Mouse (Mus musculus) limb, embryonic 11.5 days (tissue): ENCODE measurements around the gene Cd3eap. TPM values are rescaled to one million over a fixed set of nuclear protein-coding genes. Genes with fewer than 3 reads are reported as not detected.

Experiments
- ATAC-seq: fragments of 200-750 bp; cut with Nextera tagmentation; 2 replicates; pipeline ENCODE4 v1.8.0; 2017; ENCODE audit warnings: low read depth; ENCODE audit not compliant: insufficient number of reproducible peaks, low FRiP score, low TSS enrichment
- DNase-seq: peaks from one replicate; pipeline ENCODE4 v3.0.0-alpha.2; 2015; ENCODE audit warnings: low spot score
- H3K27ac ChIP-seq: fragments of 300-500 bp; sonication (generic); replicated peaks from 2 replicates; pipeline ENCODE4 v1.5.1; 2014; ENCODE audit warnings: low read depth, mild to moderate bottlenecking, low read length
- H3K27me3 ChIP-seq: fragments of 300-500 bp; sonication (generic); 2 replicates; pipeline ENCODE4 v1.6.1; 2014; ENCODE audit warnings: mild to moderate bottlenecking, low read length, mixed read lengths; ENCODE audit not compliant: control insufficient read depth, insufficient read depth
- H3K36me3 ChIP-seq: fragments of 300-500 bp; sonication (generic); 2 replicates; pipeline ENCODE4 v1.6.1; 2014; ENCODE audit warnings: mild to moderate bottlenecking, low read length, moderate library complexity, mixed read lengths; ENCODE audit not compliant: control insufficient read depth, insufficient read depth
- H3K4me1 ChIP-seq: fragments of 300-500 bp; sonication (generic); 2 replicates; pipeline ENCODE4 v1.6.1; 2014; ENCODE audit warnings: low read length, mixed read lengths; ENCODE audit not compliant: control insufficient read depth, insufficient read depth
- H3K4me2 ChIP-seq: fragments of 300-500 bp; sonication (generic); 2 replicates; pipeline ENCODE4 v1.6.1; 2014; ENCODE audit warnings: low read depth, mild to moderate bottlenecking, moderate library complexity; ENCODE audit not compliant: severe bottlenecking
- H3K4me3 ChIP-seq: fragments of 300-500 bp; sonication (generic); 2 replicates; pipeline ENCODE4 v1.5.1; 2014; ENCODE audit warnings: low read depth, low read length
- H3K9ac ChIP-seq: fragments of 300-500 bp; sonication (generic); 2 replicates; pipeline ENCODE4 v1.6.1; 2014; ENCODE audit warnings: mild to moderate bottlenecking, low read length
- H3K9me3 ChIP-seq: fragments of 300-500 bp; sonication (generic); 2 replicates; pipeline ENCODE4 v1.6.1; 2016; ENCODE audit warnings: low read length; ENCODE audit not compliant: control insufficient read depth
- WGBS: fragments of 180-500 bp; shearing (Covaris S2); extraction: QIAGEN DNeasy Blood & Tissue Kit; methylation state at CpG from one replicate; pipeline ENCODE4 v1.1.7; 2014; 5-methylcytosine and 5-hydroxymethylcytosine counted together
- polyA plus RNA-seq: library from polyadenylated mRNA; unstranded; fragments of >200 nt; fragmentation: Nextera tagmentation; extraction: Ambion mirVana; gene quantifications from 2 replicates; pipeline ENCODE4 v1.2.1, GENCODE M21; 2014

Gene Cd3eap
- polyA plus RNA-seq, 1 experiment from 2014 or later: 21.1 TPM

DNA sequence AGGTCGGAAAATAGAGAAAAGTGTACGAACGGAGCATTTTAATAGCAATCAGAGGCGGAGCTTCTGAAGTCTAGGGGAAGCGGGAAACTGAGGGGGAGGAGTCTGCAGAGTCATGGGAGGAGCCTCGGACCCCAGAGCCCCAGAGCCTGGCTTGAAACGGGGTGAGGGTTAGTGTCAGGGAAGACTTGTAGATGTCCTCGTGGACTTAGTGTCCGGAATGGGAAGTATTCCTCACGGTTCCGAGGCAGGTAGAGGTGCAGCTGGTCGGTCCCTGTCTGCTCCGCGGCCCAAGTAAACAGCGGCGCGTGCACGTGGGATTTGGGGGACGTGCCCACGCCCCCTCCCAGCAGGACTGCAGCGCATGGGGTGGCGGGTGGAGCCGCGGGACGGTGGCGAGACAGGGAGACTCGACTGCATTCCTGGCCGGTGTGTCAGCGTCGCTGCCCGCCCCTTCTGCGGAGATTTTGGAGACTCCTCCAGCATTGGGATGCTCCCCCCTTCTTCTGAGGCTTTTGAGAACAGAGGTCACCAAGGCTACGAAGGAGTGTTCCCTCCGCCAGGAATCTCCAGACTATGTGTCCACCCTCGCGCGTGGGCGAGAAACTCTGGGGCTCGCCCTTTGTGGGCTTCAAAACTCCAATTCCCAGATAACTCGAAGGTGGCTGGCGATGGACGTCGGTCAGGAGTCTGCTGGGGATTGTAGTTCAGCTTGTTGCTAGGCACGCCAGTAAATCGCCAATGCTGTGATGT, 784 bp upstream of the Cd3eap start:
- 0 out of 2 replicates have a peak overlapping the region, but pooled peaks have one; percentile 9 for H3K27ac ChIP-seq
- H3K36me3 ChIP-seq: peaks cover 5% of the 10 kb centered on the region; the same call in 1 of the 2 replicates
- H3K4me1 ChIP-seq: peaks cover 13% of the 10 kb centered on the region
- ATAC-seq (peak; percentile 78; the same call in 1 of the 2 replicates), DNase-seq (peak; percentile 84)
- H3K27me3 ChIP-seq: 0 out of 2 replicates have a peak, but pooled peaks cover 2% of the 10 kb centered on the region
- under 1% methylated on average over 44 of the region's 45 CpGs for WGBS
- peak overlapping the region; percentile 91 for H3K4me2 ChIP-seq
- H3K9me3 ChIP-seq: no peaks in the 10 kb centered on the region
- H3K4me3 ChIP-seq: peak overlapping the region; percentile 68
- peak overlapping the region; percentile 55 for H3K9ac ChIP-seq

GRCm38 (mm10) chr7:19358634-19359033, 649 bp downstream of the Cd3eap start:
- peaks cover 13% of the 10 kb centered on the region for H3K4me1 ChIP-seq
- H3K27ac ChIP-seq: no peak overlapping the region
- H3K4me3 ChIP-seq: peak overlapping the region; percentile 68
- no peak for DNase-seq
- ATAC-seq: no peak
- H3K4me2 ChIP-seq: peak overlapping the region; percentile 91
- H3K36me3 ChIP-seq: peaks cover 5% of the 10 kb centered on the region; the same call in 1 of the 2 replicates
- H3K9me3 ChIP-seq: no peaks in the 10 kb centered on the region
- peak overlapping the region; percentile 55 for H3K9ac ChIP-seq
- WGBS: 23% methylated on average over 13 of the region's 13 CpGs
- 0 out of 2 replicates have a peak, but pooled peaks cover 2% of the 10 kb centered on the region for H3K27me3 ChIP-seq

- H3K9ac ChIP-seq: no peak overlapping the region
- H3K4me3 ChIP-seq: no peak overlapping the region
- H3K9me3 ChIP-seq: no peaks in the 10 kb centered on the region
- H3K4me2 ChIP-seq: peak overlapping the region; percentile 91; the same call in 1 of the 2 replicates
- 94% methylated on average over 25 of the region's 25 CpGs for WGBS
- H3K4me1 ChIP-seq: peaks cover 13% of the 10 kb centered on the region
- no peak for DNase-seq
- no peak for ATAC-seq
- H3K27ac ChIP-seq: no peak overlapping the region
- no peaks in the 10 kb centered on the region for H3K27me3 ChIP-seq
- peaks cover 9% of the 10 kb centered on the region; the same call in 1 of the 2 replicates for H3K36me3 ChIP-seq
Measured at GRCm38 (mm10) chr7:19357381-19358375, 1.6 kb downstream of the Cd3eap start.

DNA sequence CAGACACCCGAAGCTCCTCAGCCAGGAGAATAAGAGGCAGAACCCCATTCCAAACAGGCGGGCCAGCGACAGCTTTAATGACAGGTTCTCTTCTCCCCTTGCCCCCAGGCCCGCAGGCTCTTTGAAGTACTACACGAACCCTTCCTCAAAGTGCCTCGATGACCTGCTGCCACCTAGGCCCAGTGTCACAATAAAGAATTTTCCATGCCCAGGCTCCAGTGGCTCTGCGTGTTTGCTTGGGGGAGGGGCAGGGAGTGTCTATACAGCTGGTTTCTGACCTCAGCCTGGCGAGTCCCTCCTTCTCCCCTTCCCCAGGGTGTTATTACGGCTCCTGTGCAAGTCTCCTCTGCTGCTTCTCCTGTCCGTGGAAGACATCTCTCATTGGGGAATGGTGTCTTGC, 3.0 kb downstream of the Cd3eap start:
- Histone ChIP-seq H3K4me3 (no peak overlapping the region), H3K4me1 (peaks cover 6% of the 10 kb centered on the region), H3K27me3 (no peaks in the 10 kb centered on the region), H3K4me2 (no peak overlapping the region), H3K9ac (no peak overlapping the region), H3K27ac (no peak overlapping the region), H3K9me3 (no peaks in the 10 kb centered on the region), H3K36me3 (peaks cover 11% of the 10 kb centered on the region; the same call in 1 of the 2 replicates)
- DNase-seq (no peak), ATAC-seq (no peak)
- WGBS: 74% methylated on average over 10 of the region's 10 CpGs

- Histone ChIP-seq H3K9ac (no peak overlapping the region), H3K27ac (no peak overlapping the region), H3K4me1 (peaks cover 4% of the 10 kb centered on the region; the same call in 1 of the 2 replicates), H3K4me3 (no peak overlapping the region), H3K36me3 (peaks cover 18% of the 10 kb centered on the region; the same call in 1 of the 2 replicates), H3K4me2 (no peak overlapping the region), H3K27me3 (no peaks in the 10 kb centered on the region), H3K9me3 (no peaks in the 10 kb centered on the region)
- no peak for ATAC-seq
- DNase-seq: no peak
- 88% methylated on average over 5 of the region's 5 CpGs for WGBS
Measured at GRCm38 (mm10) chr7:19354991-19355390, 4.3 kb downstream of the Cd3eap start.

- Histone ChIP-seq H3K4me2 (no peak overlapping the region), H3K4me1 (0 out of 2 replicates have a peak, but pooled peaks cover 2% of the 10 kb centered on the region), H3K4me3 (no peak overlapping the region), H3K36me3 (peaks cover 13% of the 10 kb centered on the region; the same call in 1 of the 2 replicates), H3K27ac (no peak overlapping the region), H3K9me3 (no peaks in the 10 kb centered on the region), H3K27me3 (no peaks in the 10 kb centered on the region), H3K9ac (no peak overlapping the region)
- no peak for DNase-seq
- WGBS: 96% methylated on average over 8 of the region's 8 CpGs
- no peak for ATAC-seq
Measured at GRCm38 (mm10) chr7:19350221-19350620, 9.1 kb downstream of the Cd3eap start.

DNA sequence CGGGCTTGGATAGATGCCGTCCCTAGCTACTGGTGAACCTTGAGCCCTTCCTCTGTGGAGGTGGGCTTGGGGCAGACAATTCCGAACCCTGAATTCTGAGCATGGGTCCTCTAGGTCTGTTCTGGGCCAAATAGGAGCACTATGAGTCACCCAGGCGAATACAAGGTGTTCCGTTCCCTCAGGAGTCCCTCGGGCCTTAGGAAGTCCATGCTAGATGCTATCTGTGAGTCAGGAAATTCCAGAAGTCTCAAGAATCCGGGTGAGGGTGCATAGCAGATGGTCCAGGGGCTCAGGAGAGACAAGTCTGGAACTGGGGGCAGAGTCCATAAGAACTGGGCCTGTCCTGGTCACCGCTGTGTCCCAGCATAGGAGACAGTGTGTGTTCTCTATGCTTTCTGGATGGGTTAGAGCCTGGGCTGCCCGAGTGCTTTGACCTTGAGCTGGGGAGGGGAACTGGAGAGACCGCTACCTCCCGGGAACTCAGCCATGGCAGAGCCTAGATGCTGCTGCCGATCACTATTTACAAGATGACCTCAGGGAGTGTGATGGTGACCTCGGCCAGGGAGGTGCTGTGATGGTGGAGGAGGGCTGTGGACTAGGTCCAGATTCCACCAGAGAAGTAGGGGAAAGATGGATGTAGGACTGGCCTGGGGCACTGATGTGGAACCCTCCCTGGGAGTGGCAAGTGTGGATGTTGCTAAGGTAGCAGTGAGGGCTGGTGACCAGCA, 9.9 kb downstream of the Cd3eap start:
- H3K9me3 ChIP-seq: no peaks in the 10 kb centered on the region
- peaks cover 6% of the 10 kb centered on the region for H3K4me1 ChIP-seq
- no peak overlapping the region for H3K9ac ChIP-seq
- no peak for DNase-seq
- H3K27me3 ChIP-seq: no peaks in the 10 kb centered on the region
- 86% methylated on average over 13 of the region's 13 CpGs for WGBS
- ATAC-seq: no peak
- H3K27ac ChIP-seq: no peak overlapping the region
- peaks cover 13% of the 10 kb centered on the region; the same call in 1 of the 2 replicates for H3K36me3 ChIP-seq
- no peak overlapping the region for H3K4me2 ChIP-seq
- no peak overlapping the region for H3K4me3 ChIP-seq
